Mouse (Mus musculus): ENCODE measurements around the gene Mical3. TPM values are rescaled to one million over a fixed set of nuclear protein-coding genes. Genes with fewer than 3 reads are reported as not detected.
"Not testable (repeated sequence)": the region's sequence is repeated elsewhere in the genome, so short reads cannot be mapped to it uniquely, and the experiment has no call there.

The Mical3 gene
- polyA plus RNA-seq, 1 experiment, result 63.6 TPM

DNA sequence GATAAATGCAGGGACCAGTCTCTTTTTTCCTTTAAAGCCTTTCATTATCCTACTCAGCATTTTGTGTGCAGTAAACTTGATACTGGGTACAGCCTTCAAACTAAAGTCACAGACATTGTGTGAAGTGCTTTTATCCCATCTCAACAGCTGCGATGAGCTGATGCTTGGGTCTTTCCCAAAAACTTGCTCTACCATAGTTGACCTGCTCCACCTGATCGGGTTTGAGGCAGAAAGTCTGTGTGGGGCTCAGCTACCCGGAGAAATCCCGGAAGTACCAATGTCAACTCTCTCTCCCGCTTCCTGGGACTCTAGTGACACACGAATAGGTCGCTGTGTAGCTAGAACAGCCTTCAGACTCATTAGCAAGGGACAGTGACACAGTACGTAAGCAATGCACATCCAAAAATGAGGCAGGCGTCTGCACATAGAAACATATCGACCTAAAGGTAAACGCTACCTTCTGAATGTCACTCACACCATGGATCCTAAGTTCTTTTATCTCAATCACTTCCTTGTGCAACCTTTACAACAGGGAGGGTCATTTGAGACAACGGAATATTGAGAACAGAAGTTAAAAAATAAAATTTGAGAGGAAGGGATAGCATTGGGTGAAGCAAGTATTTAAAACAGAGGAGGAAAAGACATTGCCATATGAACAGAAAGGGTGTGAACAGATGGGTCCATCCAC lies 191.9 kb downstream of the Mical3 start:
- DNase-seq (ENCODE audit: extremely low spot score in 1 of 2, low spot score in 1 of 2), result no peak

DNA sequence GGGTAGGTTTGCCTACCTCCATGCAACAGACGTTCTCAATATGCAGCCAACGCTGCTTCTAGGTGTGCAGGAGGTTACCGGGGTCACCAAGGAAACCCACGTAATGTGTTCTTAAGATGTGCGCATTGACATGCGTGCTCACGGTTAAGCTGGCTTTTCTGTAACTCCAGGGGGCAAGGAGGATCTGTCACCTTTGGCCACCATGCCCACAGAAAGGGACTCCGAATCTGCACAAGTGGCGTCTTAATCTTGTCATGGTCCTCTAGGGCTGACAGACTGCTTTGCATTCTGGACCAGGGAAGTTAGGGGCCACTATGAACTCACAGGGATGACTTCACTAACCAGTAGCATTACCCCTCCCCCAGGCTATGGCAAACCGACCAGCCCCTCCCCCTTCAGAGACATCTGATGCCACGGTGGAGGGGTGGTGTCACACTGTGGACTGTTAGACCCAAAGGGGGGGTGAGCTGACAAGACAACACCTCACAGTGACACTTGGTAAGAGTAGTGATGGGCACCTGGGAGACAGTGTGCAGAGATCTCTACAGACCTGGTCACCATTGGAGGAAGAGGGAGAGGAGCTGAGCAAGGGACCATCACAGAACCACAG lies 192.7 kb downstream of the Mical3 start:
- DNase-seq (ENCODE audit: extremely low spot score in 1 of 2, low spot score in 1 of 2), result no peak

DNA sequence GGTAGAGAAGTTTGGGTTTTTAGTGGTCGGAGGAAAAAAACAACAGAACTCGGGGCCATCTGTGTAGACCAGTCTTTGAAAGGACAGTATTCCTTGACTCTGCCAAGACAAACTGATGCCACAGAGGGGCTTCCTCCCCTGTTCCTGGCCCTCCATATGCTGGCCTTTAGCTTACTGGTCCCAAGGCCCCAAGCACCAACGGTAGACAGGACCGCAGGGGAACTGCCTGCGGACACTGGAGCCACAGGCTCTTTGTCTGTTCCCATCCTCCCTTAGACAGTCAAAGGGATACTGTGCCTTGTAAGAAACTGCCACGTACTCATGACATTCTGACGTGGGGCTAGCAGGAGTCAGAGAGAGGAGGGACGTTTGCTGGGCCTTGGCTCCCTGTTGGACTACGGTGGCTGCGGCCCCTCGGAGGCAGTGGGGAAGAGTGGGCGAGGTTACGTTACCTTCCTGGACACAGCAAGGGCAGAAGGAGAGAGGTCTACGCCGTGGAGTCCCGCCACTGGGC lies 193.6 kb downstream of the Mical3 start:
- DNase-seq (ENCODE audit: extremely low spot score in 1 of 2, low spot score in 1 of 2), result no peak

DNA sequence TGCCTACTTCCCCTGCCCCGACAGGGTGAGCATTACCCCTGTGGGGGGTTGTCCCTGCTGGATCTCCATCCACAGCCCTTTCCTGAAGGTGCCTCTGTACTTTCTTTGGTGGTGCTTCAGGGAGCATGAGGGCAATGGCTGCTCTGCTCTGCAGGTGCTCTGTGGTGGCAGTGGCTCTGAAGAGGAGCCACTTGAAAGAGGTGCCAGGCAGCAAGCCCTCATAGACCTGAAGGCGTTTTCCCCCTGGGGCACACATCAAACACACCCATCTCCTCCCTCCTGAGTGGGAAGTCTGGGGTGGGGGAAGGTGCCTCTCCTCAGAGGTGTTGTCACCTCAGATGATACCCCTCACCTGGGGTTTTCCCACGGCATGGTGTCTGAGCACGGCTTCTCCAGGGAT lies 196.6 kb downstream of the Mical3 start:
- DNase-seq (ENCODE audit: extremely low spot score in 1 of 2, low spot score in 1 of 2), result no peak

DNA sequence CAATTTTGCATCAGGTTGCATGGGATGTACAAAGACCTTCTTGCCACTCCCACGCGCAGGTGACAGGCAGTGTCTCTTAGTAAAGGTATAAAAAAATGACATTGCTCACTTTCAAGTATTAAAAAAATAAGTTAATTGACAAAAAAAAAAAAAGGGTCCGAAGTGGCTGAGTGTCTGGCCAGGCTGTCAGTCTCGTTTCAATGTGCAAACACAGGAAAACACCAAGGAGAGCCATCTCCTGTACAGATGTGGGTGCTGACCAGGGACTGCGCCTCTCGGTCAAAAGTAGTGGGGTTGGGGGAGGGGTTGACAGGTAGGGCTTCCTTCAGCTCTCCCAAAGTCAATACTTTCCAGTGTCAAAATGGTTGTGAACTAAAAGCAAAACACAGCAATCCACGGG lies 197.1 kb downstream of the Mical3 start:
- no peak for DNase-seq (ENCODE audit: extremely low spot score in 1 of 2, low spot score in 1 of 2)

DNA sequence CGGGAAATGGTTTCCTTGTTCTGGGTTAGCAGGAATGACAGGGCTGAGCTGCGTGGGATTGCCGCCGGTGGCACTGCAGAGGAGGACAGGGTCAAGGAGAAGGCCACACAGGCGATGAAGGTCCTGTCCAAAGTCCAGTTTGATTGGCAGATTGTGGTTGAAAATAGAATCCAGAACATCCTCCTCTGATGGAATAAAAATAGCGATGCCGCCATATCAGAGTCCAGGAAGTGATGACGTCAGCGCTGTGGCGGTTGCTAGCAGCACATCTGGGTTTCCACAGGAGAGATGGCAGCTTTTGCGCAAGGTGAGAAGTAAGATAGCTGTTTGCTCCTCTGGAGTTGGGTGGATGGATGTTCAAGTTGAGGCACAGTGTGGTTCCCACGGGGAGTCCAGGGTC lies 198.2 kb downstream of the Mical3 start:
- DNase-seq (ENCODE audit: extremely low spot score in 1 of 2, low spot score in 1 of 2), result no peak

DNA sequence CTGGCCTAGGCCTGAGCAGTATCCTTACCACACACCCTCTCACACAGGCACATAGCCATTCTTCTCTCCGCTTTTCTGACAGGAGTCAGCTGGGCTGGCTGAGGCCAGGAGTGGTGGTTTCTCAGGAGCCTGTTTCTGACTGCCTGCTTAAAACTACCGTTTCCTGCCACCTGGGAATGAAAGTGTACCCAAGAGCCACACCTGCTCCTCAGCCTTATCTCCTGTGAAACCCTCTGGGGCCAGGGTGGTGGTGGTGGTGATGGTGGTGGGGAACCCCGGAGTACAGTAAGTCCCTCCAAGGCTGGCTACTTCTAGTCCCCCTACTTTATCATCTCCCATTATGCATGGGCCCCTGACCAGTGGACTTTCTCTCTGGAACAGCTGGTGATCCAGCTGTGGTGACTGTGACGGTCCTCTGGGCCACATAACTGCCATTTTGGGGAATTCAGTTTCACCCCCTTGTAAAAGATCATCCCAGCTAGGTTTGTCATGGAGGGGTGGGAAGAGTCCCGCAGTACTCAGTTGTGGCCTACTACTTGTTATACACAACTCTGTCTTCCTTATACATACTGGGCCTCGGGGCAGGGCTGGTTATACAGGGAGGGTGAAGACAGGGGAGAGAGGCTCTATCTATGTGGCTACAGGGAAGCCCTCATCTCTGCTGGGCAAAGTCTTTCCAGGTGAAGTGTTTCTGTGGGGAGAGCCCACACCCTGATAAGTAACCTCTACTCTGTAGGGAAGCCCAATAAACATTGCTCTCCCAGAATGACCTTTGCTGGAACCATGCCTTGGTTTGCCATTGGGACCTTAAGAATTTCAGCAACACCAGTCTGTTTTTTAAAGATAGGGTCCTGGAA lies 200.1 kb downstream of the Mical3 start:
- DNase-seq (ENCODE audit: extremely low spot score in 1 of 2, low spot score in 1 of 2), result no peak

DNA sequence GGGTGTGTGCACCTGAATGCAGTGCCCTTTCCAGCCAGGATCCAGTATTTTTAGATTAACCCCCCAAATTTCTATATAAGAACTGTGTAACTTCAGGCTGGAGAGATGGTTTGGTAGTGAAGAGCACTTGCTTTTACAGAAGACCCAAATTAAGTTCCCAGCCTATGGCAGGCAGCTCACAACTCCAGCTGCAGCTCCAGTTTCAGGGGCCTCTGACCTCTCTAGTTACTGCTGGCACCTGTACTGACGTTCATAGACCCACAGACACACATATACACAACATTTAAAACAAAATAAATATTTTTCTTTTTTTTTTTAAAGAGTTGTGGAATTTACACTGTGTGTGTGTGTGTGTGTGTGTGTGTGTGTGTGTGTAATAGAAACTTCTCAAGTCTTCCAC lies 201.4 kb downstream of the Mical3 start:
- no peak for DNase-seq (ENCODE audit: extremely low spot score in 1 of 2, low spot score in 1 of 2)

DNA sequence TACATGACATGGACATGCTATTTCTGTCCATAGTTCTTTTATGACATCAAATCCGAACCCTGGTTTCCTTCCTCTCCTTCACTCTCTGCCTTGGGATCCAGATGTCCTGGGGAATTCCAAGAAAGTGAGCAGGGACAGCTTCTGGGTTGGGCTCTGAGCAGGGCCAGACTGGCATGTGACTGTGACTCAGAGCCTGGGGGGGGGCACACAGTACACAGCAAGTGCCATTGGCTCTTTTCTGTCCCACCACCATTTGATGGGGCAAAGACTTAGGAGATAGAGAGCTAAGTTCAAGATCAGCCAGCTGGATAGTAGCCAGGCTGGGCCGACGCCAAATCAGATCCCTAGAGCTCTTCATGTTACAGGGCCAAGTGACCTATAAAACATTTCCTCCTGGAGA lies 203.0 kb downstream of the Mical3 start:
- no peak for DNase-seq (ENCODE audit: extremely low spot score in 1 of 2, low spot score in 1 of 2)

DNA sequence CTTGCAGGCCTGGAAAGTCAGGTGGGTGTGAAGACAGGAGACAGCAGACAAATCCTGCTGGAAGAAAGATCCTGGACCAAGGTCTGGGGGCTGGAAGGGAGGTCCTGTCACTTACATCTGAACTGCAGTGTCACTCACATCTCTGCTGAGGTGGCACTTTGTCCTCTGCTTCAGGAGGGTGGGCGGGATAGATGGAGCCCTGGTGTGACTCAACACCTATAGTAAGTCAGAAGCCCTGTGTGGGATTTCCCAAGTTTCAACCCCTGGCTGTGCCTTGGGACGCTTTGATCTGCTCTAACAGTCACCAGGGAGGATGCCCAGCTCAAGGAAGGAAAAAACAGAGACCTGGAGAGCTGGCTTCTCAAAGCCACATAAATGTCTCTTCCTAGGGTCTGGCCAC lies 203.9 kb downstream of the Mical3 start:
- no peak for DNase-seq (ENCODE audit: extremely low spot score in 1 of 2, low spot score in 1 of 2)

DNA sequence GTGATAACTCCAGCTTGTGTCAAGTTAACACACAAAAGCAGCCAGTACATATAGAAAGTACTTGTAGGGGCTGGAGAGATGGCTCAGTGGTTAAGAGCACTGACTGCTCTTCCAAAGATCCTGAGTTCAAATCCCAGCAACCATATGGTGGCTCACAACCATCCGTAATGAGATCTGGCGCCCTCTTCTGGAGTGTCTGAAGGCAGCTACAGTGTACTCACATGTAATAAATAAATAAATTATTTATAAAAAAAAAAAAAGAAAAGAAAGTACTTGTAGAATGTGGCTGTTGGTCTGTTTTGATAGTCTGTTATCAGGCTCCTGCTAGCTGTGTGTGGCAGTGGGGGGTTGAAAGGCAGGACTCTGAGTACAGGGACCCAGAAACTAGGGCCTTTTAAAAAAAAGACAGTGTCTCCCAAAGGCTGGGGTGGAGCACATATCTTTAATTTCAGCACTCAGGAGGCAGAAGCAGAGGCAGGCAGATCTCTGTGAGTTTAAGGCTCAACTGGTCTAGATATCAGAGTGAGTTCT lies 205.9 kb downstream of the Mical3 start:
- not testable (repeated sequence) for DNase-seq (ENCODE audit: extremely low spot score in 1 of 2, low spot score in 1 of 2)

DNA sequence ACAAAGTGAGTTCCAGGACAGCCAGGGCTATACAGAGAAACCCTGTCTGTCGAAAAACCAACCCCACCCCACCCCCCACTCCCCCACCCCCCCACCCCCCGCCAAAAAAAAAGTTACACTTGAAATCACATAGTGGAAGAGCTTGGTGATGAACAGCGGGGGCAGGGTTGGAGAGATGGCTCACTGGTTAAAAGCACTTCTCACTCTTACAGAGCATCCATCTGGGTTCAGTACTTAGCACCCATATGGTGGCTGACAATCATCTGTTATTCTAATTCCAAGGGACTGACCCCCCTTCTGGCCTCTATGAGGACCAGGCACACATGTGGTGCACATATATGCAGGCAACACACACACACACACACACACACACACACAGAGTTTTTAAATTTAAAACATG lies 212.8 kb downstream of the Mical3 start:
- no peak for DNase-seq (ENCODE audit: extremely low spot score in 1 of 2, low spot score in 1 of 2)

DNA sequence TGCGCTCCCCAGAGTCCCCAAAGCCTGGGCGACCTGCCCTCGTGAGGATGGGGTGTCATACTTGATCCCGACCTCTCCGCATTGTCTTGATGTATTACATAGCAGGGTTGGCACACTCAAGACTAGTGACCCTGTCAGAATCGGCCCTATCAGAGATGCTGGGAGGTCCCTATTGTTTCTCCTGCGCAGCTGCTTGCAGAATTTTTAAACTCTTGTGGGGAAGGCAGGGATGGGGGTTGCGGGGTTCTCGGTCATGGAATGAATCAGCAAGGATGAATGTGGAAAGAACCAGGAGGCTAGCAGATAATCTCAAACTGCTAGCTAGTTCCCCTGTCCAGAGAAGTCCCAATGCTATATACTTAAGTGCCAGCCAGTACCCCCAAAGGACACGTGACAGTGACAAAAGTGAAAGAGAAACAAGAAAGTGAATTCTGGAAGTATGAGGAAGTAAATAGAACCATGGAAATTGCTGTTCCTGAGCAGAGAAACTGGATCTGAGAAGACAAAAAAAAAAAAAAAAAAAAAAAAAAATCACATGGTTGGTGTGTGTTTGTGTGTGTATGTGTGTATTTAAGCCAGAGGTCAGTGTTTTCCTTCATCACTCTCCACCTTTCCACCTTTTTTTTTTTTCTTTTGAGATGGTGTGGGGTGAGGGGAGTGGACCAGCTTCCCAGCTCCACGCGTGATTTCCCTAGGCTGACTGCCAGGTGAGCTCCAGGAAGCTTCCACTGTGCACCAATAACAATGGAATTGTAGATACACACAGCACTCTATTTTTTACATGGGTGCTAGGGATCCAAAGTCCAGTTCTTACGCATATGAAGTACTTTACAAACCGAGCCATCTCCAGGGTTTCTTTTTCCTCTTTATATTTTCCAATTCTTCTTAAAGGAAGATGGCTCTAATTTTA lies 213.6 kb downstream of the Mical3 start:
- not testable (repeated sequence) for DNase-seq (ENCODE audit: extremely low spot score in 1 of 2, low spot score in 1 of 2)

DNA sequence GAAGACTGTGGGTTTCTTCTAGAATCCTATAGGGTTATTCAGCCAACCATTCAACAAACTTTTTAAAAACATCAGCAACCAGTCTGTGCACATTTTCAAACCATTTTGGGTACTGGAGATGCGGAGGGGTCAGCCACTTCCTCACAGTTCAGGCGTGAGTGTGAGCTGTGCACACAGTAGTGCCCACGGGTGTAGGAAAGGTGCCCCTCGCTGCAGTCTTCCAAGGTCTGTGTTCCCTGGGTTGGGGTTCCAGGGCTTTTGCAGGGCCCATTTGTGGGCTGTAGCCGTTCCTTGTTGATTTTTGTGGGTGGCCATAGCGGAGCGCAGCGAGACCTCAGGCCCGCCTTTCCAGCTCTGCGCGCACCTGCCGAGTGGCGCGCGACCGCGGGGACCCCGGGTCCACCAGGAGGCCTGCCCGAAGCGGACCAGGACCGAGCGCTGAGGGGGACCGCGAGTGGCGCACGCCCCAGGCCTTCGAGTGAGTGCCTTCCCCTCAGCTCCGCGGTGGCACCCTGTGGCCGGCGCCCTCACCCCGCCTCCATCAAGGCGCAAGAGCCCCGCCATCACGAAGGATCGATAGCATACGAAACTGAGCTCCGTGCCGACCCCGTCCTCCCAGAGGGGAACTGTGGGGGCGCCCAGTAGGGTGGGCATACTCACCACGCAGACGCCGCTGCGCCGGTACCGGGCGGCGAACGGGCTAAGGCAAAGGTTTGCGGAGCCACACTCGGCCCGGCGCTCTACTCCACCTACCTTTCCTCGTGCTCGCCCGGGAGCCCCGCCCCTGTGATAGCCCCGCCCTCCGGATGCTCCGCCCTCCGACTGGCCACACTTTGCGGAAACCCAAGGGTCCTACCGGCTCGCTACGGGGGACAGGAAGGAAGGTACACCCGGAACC lies 214.5 kb downstream of the Mical3 start, which contains the start of gene Bid:
Gene Bid (minus strand): TSS at position 780 of the 898 bp plus-strand sequence.
- peak; percentile 59 to 83 for DNase-seq (ENCODE audit: extremely low spot score in 1 of 2, low spot score in 1 of 2)

DNA sequence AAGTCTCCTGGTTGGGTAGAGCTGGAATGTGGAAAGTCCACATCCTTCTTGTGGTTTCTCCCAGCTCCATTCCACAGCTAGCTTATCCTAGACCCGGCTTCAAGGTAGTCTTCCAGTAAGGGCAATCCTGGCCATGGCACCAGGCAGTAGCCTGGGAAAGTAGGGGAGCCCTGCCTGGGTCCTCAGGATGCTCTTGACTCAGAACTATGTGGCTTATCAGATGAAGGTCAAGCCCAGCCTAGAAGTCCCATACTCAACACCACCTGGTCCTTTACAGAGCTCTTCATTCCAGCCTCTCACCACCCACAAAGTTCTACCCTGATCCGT lies 215.2 kb downstream of the Mical3 start:
- no peak for DNase-seq (ENCODE audit: extremely low spot score in 1 of 2, low spot score in 1 of 2)

DNA sequence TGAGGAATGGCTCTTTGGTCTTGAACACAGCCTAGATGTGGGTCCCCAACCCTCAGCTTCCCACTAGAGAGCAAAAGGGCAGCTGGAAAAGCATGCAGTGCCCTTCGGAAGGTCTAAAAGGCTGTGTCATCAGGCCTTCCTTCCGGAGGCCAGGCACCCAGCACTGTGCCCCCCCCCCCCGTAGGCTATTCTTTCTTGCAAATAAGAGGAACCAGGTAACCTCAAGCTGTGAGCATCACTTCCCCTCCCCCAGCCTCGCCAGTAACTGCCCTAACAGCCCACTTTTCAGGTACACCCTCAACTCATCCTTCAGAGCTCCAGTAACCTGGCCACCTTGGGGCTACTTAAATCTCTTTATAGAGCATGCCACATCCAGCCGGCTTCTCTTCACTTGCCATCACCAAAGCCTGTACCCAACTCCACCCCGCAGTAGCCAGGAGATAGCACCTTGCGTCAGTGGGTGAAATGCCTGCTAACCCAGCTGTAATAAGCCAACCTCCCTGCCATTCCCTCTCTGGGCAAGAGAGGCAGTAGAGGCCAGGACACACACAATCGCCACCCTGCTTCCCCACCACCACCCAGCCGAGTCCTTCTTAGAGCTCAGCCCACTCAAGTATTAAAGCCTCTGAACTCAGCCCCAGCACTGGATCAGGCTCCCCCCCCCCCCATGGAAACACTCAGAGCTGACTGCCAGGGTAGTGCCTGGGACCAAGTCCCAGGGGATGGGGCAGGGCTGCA lies 215.7 kb downstream of the Mical3 start:
- DNase-seq (ENCODE audit: extremely low spot score in 1 of 2, low spot score in 1 of 2), result no peak

DNA sequence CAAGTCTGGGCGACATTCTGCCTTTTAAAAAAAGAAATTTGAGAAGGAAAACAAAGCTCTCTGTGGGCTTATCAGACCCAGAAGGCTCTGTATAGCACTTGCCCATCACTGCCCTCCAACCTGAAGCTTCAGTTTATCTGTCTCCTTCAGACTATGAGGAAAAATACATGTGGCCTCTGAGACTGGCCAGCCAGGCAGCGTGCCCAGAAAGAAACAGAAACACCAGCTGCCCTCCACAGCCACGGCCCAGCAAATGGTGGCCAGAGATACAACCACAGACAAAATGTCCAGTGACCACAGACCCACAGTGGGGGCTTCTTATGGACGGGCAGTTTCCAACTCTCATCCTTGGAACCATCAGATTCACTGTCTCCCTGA lies 216.3 kb downstream of the Mical3 start:
- no peak for DNase-seq (ENCODE audit: extremely low spot score in 1 of 2, low spot score in 1 of 2)

DNA sequence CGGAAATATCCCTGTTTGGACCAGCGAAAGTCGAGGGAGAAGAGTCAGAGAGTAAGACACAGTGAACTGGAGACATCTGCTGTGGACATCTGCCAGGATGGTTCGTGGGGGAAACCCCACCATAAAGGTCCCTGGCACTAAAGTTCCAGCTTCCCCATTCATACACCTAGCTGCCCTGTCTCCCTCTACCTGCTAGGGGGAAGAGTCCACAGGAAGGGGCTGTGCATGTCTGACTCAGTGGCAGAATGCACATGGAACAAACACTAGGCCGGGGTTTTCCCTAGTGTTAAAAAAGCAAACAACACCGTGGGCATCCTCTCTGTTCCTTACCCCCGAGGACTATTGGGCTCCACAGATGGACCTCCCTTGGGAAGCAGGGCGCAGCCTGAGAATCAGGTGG lies 217.0 kb downstream of the Mical3 start:
- no peak for DNase-seq (ENCODE audit: extremely low spot score in 1 of 2, low spot score in 1 of 2)

DNA sequence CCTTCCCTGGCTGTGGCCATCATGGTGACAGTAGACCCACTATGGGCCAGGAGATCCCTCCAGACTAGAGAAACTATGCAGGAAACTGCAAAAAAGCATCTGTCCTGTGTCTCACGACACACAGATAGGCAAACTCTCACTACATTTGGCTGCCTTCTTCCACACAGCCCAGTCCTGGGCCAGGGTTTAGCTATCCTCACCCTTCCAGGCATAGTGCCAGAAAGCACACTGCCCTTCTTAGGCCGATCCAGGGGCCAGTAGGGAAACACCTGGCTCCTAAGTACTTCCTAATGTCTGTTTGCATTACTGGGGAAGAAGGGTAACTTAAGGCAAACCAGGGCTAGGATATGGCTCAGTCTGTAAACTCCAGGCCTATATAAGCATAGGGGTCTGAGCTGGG lies 217.9 kb downstream of the Mical3 start:
- DNase-seq (ENCODE audit: extremely low spot score in 1 of 2, low spot score in 1 of 2), result no peak

Data from frontal cortex, adult 2 months (tissue).